Mouse (Mus musculus): ENCODE data around the gene Zbtb16.
A peak's percentile ranks its signal among the peaks of the same experiment; 100 is the strongest.

Zbtb16 gene

GRCm38 (mm10) chr9:48662361-48663051, 173.5 kb downstream of the Zbtb16 start:
- DNase-seq, result no peak

DNA sequence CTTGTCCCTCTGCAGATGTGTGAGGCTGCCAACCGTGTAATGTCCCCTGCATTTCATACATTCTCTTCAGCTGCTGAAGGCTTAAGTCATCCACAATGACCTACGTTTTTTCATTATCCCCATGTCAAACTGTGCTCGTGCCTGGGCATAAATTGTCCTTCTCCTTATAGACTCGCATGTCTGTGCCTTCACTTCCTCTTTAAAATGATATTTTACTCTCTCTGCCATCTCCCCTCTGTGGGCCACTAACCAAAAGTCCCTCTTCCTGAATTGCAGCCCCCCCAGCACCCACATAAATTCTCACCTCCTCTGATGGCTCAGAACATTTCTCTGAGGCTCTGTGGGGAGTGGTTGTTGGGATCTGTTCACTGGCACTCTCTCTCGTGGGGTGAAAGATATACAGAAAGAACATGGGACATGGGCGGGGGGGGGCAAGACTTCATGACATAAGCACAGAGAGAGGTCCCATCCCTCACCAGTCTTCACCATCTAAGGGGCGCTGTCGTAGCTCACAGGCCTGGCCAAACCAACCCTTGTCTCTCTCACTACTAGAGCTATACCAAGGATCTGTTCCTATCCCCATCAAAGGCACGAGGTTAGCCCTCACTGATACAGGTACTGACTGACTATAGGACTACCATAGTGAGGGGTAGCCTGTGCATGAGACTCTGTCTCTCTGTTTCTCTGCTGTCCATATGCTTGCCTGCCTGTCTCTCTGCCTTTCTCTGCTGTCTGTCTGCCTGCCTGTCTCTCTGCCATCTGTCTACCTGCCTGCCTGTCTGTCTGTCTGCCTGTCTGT, 174.6 kb downstream of the Zbtb16 start:
- DNase-seq, result no peak

DNA sequence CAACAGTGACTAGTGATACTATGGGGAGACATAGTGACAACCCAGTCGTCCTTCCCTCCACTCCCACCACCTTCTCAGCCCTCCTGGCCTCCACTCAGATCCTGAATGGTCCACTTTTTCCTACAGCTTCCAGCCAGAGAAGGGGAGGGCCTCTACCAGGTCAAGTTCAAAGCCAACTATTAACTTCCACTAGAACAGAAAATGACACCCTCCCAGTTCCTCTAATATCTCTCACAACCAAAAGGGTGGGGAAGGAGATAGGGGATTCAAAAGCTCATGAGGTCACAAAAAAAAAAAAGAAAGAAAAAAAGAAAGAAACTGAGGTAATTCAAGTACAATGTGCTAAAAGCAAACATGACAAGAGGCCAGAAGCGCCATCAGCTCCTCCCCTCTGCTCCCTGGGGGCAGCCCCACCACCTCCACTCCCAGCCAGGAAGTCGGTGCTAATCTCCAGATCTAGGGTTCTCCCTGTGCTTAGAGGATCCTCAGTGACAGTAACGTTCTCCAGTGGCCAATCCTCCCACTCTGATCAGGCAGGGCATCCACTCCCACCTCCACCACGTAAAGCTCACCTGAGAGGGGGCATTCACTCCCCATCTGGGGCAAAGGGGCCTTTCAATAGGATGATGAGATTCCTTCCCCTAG, 180.4 kb downstream of the Zbtb16 start:
- DNase-seq, result no peak

- no peak for DNase-seq
Measured at GRCm38 (mm10) chr9:48654730-48655129, 181.3 kb downstream of the Zbtb16 start.

GRCm38 (mm10) chr9:48653399-48654070, 182.5 kb downstream of the Zbtb16 start:
- DNase-seq, result no peak

- DNase-seq, result no peak
Measured at GRCm38 (mm10) chr9:48652026-48652425, 184.0 kb downstream of the Zbtb16 start.

GRCm38 (mm10) chr9:48650846-48651245, 185.2 kb downstream of the Zbtb16 start:
- DNase-seq, result no peak

DNA sequence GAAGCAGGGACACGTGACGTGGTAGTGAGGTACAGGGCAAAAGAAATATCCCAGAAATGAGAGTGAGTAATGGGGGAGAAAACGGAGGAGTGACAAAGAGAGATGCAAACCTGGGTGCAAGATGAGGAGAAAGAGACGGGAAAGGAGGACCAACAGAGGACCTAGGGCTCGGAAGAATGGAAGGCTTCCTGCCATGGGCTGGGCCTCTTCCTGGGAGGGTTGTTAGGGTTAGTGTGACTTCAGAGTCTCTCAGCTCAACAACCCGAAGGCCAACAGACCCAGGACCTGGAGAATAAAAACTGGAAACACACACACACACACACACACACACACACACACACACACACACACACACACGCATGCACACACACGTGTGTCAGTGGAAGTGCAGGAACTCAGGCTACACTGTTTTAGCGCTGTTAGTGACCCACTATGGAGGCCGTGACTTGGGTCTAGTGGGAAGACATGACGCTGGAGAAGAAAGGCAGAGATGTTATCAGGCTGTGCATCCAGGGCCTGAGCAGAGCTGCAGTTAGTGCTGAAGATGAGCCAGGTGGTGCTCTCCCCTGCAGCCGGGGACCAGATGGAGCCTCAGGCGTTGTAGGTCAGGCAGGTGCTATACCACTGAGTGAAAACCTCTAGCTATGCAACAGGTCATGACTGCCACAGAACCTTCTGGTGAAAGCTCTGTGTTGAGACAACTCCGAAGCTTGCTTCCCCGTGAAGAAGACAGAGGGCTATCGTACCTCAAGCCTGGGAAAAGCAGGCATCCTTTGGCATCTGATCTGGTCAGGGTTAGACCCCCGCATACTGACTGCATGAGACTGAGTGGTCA, 186.0 kb downstream of the Zbtb16 start:
- DNase-seq, result no peak

DNA sequence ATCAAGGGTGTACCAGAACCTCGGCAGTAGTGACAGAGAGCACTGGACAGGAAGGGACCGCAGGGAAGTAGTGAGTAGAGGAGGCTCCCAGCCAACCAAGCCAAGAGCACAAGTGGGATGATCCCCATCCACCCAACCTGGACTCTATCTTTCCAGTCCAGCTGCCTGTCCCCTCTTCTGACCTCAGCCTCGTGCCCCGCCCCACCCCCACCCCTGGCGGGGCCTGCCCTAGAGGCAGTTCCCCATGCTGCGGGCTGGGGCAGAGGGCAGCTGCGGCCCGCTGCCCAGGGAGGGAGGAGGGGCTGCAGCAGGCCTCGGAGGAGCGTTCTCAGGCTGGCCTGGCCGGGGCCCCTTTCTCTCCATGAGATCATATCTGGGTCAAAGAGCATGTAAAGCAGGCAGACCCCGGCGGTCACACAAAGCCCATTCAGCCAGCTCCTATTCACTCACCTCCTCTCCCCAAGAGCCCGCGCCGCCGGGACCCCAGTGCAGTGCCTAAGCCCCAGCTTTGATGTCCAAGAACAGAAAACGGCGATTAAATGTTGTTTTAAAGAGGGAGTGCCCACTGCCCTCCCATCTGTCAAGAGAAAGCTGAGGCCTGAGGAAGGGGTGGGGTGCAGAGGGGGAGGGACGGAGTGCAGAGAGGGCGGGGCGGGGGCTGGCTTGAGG, 186.8 kb downstream of the Zbtb16 start:
- DNase-seq, result peak; percentile 62

DNA sequence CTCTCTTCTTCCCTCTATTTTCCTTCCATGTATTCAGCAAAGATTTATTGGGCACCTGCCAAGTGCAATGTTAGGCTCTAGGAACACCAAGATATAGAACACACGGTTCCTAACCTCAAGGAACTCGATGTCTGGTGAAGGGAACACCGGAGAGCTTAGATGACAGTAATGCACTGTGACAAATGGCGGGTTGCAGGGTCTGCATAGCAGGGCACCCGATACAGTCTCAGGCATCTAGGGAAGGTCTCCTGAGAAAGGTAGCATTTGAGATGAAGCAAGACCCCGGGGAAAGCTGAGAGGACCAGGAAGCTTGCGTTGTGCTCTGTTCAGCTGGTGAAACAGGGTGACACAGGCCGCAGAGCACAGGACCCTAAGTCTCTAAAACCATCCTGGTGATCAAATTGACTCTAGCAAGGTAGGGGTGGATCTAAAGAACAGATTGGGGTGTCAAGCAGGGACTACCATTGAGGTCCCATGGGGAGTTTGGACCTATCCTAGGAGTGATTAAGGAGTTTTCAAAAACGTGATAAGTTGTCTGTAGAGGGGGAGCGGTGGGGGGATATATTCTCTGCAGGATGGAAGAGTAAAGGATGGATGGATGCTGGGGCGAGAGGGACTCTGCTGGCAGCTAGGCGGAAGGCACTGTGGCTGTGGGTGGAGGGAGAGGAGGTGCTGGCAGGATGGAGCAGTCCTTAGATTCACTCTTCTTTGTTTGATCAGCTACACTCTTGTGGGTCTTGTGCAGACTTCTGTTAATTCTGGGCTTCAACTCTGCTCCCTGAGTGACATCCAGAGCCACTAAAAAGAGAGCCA, 187.5 kb downstream of the Zbtb16 start:
- DNase-seq, result no peak

DNA sequence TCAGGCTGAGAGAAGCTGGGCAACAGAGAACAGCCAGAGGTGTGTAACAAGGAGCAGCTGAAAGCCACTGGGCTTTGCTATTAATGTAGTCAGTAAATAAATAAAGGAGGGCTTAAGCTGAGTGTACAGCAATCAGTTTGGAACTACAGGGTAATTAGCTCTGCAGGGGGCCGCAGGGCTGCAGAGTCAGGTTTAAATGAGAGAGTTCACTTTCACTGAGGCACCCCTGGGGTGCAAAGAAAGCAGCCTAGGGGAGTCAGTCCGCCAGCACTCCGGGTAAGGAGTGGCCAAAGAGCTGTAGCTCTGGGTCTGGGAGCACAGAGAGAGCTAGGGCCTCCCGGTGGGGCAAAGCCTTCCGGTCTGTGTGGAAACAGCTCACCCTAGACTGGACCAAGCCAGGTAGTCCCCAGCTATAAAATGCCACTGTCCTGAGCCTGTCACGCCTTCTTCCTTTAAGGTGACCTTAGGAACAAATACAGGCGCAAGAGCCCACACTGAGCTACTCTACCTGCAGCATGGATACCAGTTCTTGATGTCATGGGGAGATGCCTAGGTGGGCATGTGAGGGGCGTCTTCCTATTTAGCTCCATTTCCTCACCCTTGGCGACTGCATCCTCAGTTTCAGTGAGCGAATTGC, 188.3 kb downstream of the Zbtb16 start:
- peak; percentile 38 for DNase-seq

- DNase-seq, result no peak
Measured at GRCm38 (mm10) chr9:48646781-48647647, 189.0 kb downstream of the Zbtb16 start.

DNA sequence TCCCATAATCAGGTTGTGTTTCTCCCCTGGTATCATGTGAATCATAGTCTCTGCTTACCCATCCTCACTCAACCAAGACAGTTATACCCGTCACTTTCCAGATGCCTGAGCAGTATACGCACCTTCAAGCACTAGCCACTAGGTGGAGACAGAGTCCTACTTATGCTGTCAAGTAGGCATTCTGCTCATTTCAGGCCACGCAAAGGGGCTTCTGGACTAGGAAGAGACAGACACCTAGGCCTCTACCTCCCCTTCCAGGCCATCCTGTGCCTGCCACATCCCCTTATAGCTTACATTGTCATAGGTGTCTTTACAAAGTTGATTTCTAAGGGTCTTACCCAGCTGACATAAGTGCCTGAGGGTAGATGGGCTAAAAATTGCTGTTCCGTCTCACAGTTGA, 189.8 kb downstream of the Zbtb16 start:
- DNase-seq, result peak; percentile 56

DNA sequence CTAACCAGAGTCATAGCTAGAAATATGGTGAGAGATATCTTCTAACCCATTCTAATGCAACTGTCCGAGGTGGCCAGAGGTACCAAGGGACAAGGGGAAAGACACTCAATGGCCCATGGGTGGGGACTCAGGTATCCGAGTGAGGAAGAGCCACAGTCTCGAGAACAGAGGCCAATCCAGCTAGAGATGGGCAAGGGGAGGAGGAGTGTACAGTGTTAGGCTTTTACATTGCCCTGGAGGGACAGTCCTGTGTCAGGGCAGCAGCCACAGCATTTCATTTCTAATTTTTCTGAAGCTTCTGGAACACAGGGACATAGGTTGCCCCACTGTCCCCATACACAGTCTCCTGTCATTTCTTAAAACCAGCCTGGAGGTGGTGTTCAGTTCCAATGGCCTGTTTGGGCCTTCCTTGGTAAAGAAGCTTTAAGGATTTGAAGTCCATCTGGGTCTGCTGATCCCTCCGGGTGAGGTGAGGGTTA, 190.3 kb downstream of the Zbtb16 start:
- DNase-seq, result no peak

DNA sequence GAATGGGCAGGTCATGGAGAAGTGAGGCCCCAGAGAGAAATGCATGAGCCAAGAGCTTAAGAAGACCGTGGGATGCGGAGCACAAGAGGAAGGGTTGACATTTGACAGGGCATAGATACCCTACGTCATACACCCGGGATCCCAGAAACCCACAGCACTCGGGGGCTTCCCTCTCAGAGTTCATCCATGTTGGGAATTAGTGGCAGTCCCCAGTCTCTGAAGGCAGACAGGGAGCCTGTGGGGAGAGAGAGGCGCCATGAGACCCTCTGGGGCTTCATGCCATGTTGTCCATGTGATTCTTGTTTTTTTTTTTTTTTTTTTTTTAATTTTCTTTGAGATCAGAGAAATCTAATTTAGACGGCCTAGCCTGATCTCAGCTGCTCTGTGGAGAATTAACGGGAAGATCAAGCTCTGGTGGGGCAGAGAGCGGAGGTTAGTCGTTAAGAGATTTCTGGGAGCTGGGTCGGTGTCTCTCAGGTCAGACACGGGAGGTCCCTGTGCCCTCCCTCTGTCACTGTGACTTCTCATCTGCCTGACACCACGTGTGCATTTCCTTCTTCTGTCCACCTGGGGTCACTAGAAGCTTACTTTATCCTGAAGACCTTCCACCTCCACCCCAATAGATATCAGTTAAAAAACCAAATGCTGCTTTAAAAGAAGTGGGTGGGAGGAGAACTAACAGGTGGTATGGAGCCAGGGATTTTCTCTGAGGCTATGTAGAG, 190.9 kb downstream of the Zbtb16 start:
- DNase-seq, result no peak

- DNase-seq, result no peak
Measured at GRCm38 (mm10) chr9:48644376-48644775, 191.6 kb downstream of the Zbtb16 start.

- DNase-seq, result no peak
Measured at GRCm38 (mm10) chr9:48641636-48642035, 194.4 kb downstream of the Zbtb16 start.

GRCm38 (mm10) chr9:48640881-48641280, 195.1 kb downstream of the Zbtb16 start:
- DNase-seq, result no peak

All from kidney, adult 11 months (tissue).